Comparison of ENCODE assay signal across 8 mouse cellular contexts in genomic region chr11:45979946-45980892, GRCm38 (mm10). TPM values are rescaled to one million over a fixed set of nuclear protein-coding genes. Genes with fewer than 3 reads are reported as not detected.
DNase-seq lines count a peak whose midpoint lies in the region; ATAC-seq and TF ChIP-seq lines count a peak whose summit lies in the region.

Gene Sox30 (plus strand): TSS chr11:45980310.

- no peaks in the 10 kb centered on the region for H3K36me3 ChIP-seq in embryonic facial prominence, embryonic 15.5 days

- intact Hi-C loops in left cerebral cortex, postnatal 14 days (cut with DNase I): no loop called here
- intact Hi-C loops in heart, postnatal 36 days (cut with DNase I): no loop called here

- H3K9me3 ChIP-seq in embryonic facial prominence, embryonic 15.5 days (replicated peaks): 0 out of 2 replicates have a peak, but pooled peaks cover 4% of the 10 kb centered on the region

- peak; percentile 59 to 60 for DNase-seq in left cerebral cortex, postnatal 14 days (ENCODE audit: low spot score in 2 of 2)
- DNase-seq in left cerebral cortex, adult 11 months (ENCODE audit: low spot score): no peak
- peak; percentile 43 to 63 for DNase-seq in heart, postnatal 36 days
- peak in 1 of 2 experiments; percentile 37 for DNase-seq in layer of hippocampus, adult 2 months (ENCODE audit: low spot score in 2 of 2)
- DNase-seq in lung, postnatal 36 days: peak; percentile 28
- DNase-seq in right cerebral cortex, adult 18-20 months: peak; percentile 37
- peak; percentile 51 for DNase-seq in urinary bladder, postnatal 25 days (ENCODE audit: low spot score)

- WGBS in embryonic facial prominence, embryonic 15.5 days: 11% methylated on average over 82 of the region's 115 CpGs

- H3K9ac ChIP-seq in embryonic facial prominence, embryonic 15.5 days: peak within 1 kb of the TSS; percentile 60

- ATAC-seq in embryonic facial prominence, embryonic 15.5 days (ENCODE audit: insufficient number of reproducible peaks, low FRiP score, low TSS enrichment, low read depth): peak; percentile 89

- no peaks in the 10 kb centered on the region; the same call in 1 of the 2 replicates for H3K27me3 ChIP-seq in embryonic facial prominence, embryonic 15.5 days

- H3K4me3 ChIP-seq in embryonic facial prominence, embryonic 15.5 days (replicated peaks): peak within 1 kb of the TSS; percentile 65
- peak within 1 kb of the TSS; percentile 48 for H3K4me3 ChIP-seq in layer of hippocampus, adult 2 months

- peak within 1 kb of the TSS; percentile 90 for H3K4me2 ChIP-seq in embryonic facial prominence, embryonic 15.5 days (replicated peaks)

- H3K4me1 ChIP-seq in embryonic facial prominence, embryonic 15.5 days: peaks cover 12% of the 10 kb centered on the region

- TF ChIP-seq CTCF in layer of hippocampus, adult 2 months (conservative IDR thresholded peaks at IDR 0.05): peak; percentile 14; the same call in 1 of the 2 replicates

- peak within 1 kb of the TSS; percentile 48; the same call in 1 of the 2 replicates for H3K27ac ChIP-seq in embryonic facial prominence, embryonic 15.5 days (replicated peaks)
- no peak within 1 kb of the TSS; the same call in 1 of the 2 replicates for H3K27ac ChIP-seq in layer of hippocampus, adult 2 months

RNA-seq across cellular contexts. Expression of gene Sox30, which starts in this region (rescaled TPM):
- under 1 TPM; 0.15 to 0.25 TPM for total RNA-seq in left cerebral cortex, postnatal 14 days (2021)
- polyA plus RNA-seq in embryonic facial prominence, embryonic 15.5 days (2015; fragmentation: Nextera tagmentation; extraction: Ambion mirVana): 0.20 and 0.23 TPM in 2 replicates
- under 1 TPM; 0.14 to 0.17 TPM for total RNA-seq in heart, postnatal 36 days (2021)
- total RNA-seq in layer of hippocampus, adult 2 months (2021): under 1 TPM in 1 of 2 experiments, not detected in 1; 0.15 TPM

Comparison
In these comparisons a context has a peak if more than half of its experiments do, and no peak if none do; other contexts are left out.
1. Peak in DNase-seq in left cerebral cortex, postnatal 14 days; RNA of the gene not detected or under 1 TPM.
2. Peak in ATAC-seq, H3K4me3 ChIP-seq, H3K27ac ChIP-seq, H3K9ac ChIP-seq and H3K4me2 ChIP-seq in embryonic facial prominence, embryonic 15.5 days; RNA of the gene not detected or under 1 TPM.
3. Peak in DNase-seq in heart, postnatal 36 days; RNA of the gene not detected or under 1 TPM.